Mouse (Mus musculus) spleen, adult 2 months (tissue): ENCODE measurements around the gene Tada2b. TPM values are rescaled to one million over a fixed set of nuclear protein-coding genes. Genes with fewer than 3 reads are reported as not detected.
A peak's percentile ranks its signal among the peaks of the same experiment; 100 is the strongest.

ENCODE experiments used
- DNase-seq, 2 experiments: peaks; one replicate each; pipeline versions ENCODE4 v3.0.0 to v3.0.0-alpha.2; 2012 to 2021; ENCODE audit warnings: low spot score in 2 of 2, low read depth in 1 of 2
- H3K27ac ChIP-seq: fragments of 200-500 bp; 2 replicates; pipeline ENCODE4 v1.5.1; 2012; ENCODE audit warnings: low read length, inconsistent platforms; ENCODE audit not compliant: insufficient read depth
- H3K27me3 ChIP-seq: fragments of 200-500 bp; 2 replicates; pipeline ENCODE4 v1.6.1; 2012; ENCODE audit warnings: mild to moderate bottlenecking, moderate library complexity, low read length, inconsistent platforms; ENCODE audit not compliant: control insufficient read depth, insufficient read depth
- H3K36me3 ChIP-seq: fragments of 200-500 bp; 2 replicates; pipeline ENCODE4 v1.6.1; 2012; ENCODE audit warnings: mild to moderate bottlenecking, low read length, inconsistent platforms; ENCODE audit not compliant: control insufficient read depth, insufficient read depth
- H3K4me1 ChIP-seq: fragments of 200-500 bp; 2 replicates; pipeline ENCODE4 v1.6.1; 2011; ENCODE audit warnings: inconsistent platforms; ENCODE audit not compliant: control insufficient read depth, insufficient read depth, insufficient read length
- H3K4me3 ChIP-seq: fragments of 200-500 bp; 2 replicates; pipeline ENCODE4 v1.5.1; 2011; ENCODE audit warnings: mild to moderate bottlenecking, inconsistent platforms; ENCODE audit not compliant: insufficient read depth, insufficient read length; ENCODE audit errors: extremely low read depth
- CTCF ChIP-seq: fragments of 200-500 bp; IDR thresholded peaks from 2 replicates; pipeline ENCODE4 v1.5.1; 2011; ENCODE audit warnings: mild to moderate bottlenecking, inconsistent platforms; ENCODE audit not compliant: insufficient read depth, insufficient read length, insufficient replicate concordance; ENCODE audit errors: extremely low read depth
- POLR2A ChIP-seq: fragments of 200-500 bp; IDR thresholded peaks from 2 replicates; pipeline ENCODE4 v1.6.1; 2011; ENCODE audit warnings: low read depth, low read length, inconsistent platforms
- WGBS: fragments of 180-500 bp; shearing (Covaris S2); methylation state at CpG from one replicate; pipeline ENCODE4 v1.1.7; 2018; 5-methylcytosine and 5-hydroxymethylcytosine counted together
- polyA plus RNA-seq: library from polyadenylated mRNA; depleted of rRNA; stranded (reverse); fragments of >200 nt; gene quantifications from 2 replicates; pipeline ENCODE4 v1.2.3, GENCODE M21; 2012

The Tada2b gene
- polyA plus RNA-seq, 1 experiment = 10.3 TPM

GRCm38 (mm10) chr5:36522782-36523181 lies 38.7 kb upstream of the Tada2b start:
- no peak overlapping the region for H3K27ac ChIP-seq
- peaks cover 28% of the 10 kb centered on the region for H3K36me3 ChIP-seq
- DNase-seq = no peak
- WGBS = 73% methylated on average over 2 of the region's 2 CpGs
- no peak for TF ChIP-seq CTCF
- no peak for TF ChIP-seq POLR2A
- H3K27me3 ChIP-seq = no peaks in the 10 kb centered on the region
- H3K4me3 ChIP-seq = no peak overlapping the region
- no peaks in the 10 kb centered on the region for H3K4me1 ChIP-seq

GRCm38 (mm10) chr5:36519751-36520150 lies 35.7 kb upstream of the Tada2b start:
- Histone ChIP-seq H3K4me3 (no peak overlapping the region), H3K36me3 (peaks cover 40% of the 10 kb centered on the region), H3K4me1 (no peaks in the 10 kb centered on the region), H3K27ac (no peak overlapping the region), H3K27me3 (no peaks in the 10 kb centered on the region)
- 87% methylated on average over 3 of the region's 3 CpGs for WGBS
- TF ChIP-seq CTCF (no peak), POLR2A (no peak)
- DNase-seq = no peak

DNA sequence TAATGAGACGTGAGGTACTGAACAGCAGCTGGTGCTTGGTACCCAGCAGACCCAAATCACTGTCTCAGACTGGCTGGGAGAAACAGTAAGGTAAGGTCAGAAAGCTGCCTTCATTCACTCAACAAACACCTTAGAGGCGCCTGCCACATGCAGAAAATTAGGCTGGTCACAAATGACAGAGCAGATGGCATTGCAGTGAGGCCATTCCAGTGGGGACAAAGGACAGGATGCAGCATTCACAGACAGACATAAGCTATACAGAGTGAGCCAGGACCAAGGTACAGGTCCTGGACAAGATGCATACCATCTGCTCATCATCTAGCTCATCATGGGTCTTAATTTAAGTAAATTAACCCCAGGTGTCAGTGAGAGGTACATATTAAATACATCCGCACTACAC lies 33.5 kb upstream of the Tada2b start:
- Histone ChIP-seq H3K4me3 (no peak overlapping the region), H3K4me1 (no peaks in the 10 kb centered on the region), H3K27me3 (no peaks in the 10 kb centered on the region), H3K36me3 (peaks cover 49% of the 10 kb centered on the region), H3K27ac (no peak overlapping the region)
- WGBS = 91% methylated on average over 3 of the region's 3 CpGs
- TF ChIP-seq POLR2A = no peak
- no peak for TF ChIP-seq CTCF
- DNase-seq = no peak

- TF ChIP-seq CTCF (no peak), POLR2A (no peak)
- Histone ChIP-seq H3K27me3 (no peaks in the 10 kb centered on the region), H3K4me3 (no peak overlapping the region), H3K27ac (peak overlapping the region; percentile 28; the same call in 1 of the 2 replicates), H3K4me1 (no peaks in the 10 kb centered on the region), H3K36me3 (peaks cover 57% of the 10 kb centered on the region)
- 85% methylated on average over 5 of the region's 5 CpGs for WGBS
- DNase-seq = no peak
Measured at GRCm38 (mm10) chr5:36515558-36515957, 31.5 kb upstream of the Tada2b start.

DNA sequence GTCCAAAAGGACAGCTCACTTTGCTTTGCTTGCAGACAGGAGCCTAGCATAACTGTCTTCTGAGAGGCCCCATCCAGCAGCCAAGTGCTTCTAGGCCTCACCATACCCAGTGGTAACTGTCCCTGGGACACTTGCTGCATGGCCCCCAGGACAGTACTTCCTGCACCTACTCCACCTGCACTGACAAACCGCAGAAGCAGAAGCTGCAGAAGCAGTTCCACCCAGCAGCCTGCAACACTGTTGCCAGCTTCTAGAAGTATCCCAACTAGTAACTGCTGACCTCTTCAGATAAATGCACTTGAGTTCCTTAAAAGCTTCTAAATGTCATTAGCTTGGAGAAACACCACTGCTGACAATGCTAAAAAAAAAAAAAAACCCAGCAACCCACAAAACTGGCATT lies 31.0 kb upstream of the Tada2b start:
- TF ChIP-seq CTCF (no peak), POLR2A (no peak)
- DNase-seq = no peak
- H3K36me3 ChIP-seq = peaks cover 58% of the 10 kb centered on the region
- no peak overlapping the region for H3K27ac ChIP-seq
- no peaks in the 10 kb centered on the region for H3K4me1 ChIP-seq
- H3K27me3 ChIP-seq = no peaks in the 10 kb centered on the region
- no peak overlapping the region for H3K4me3 ChIP-seq
- WGBS = 67% methylated on average over 1 of the region's 1 CpGs

- WGBS = 92% methylated on average over 2 of the region's 2 CpGs
- Histone ChIP-seq H3K4me1 (no peaks in the 10 kb centered on the region), H3K36me3 (peaks cover 55% of the 10 kb centered on the region), H3K27ac (no peak overlapping the region), H3K4me3 (no peak overlapping the region), H3K27me3 (no peaks in the 10 kb centered on the region)
- no peak for DNase-seq
- TF ChIP-seq POLR2A = no peak
- no peak for TF ChIP-seq CTCF
Measured at GRCm38 (mm10) chr5:36510956-36511355, 26.9 kb upstream of the Tada2b start.

DNA sequence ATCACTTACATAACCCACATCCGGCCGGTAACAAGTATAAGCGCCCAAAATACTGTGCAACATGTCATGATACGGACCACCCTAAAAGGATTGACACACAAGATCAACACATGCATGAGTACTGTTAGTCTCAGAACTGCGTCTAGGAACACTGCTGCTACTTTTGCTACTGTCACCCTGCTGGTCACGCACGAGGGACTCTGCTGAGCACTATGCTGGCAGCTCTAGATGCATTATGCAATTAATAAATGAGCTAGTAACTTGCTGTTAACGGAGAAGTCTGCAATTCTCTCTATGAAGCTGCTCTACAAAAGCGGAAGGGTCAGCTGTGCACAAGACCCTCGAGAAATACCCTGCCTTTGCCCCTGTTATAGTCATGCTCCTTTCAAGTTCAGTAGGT lies 24.3 kb upstream of the Tada2b start:
- DNase-seq = no peak
- Histone ChIP-seq H3K36me3 (peaks cover 58% of the 10 kb centered on the region), H3K4me1 (no peaks in the 10 kb centered on the region), H3K27ac (no peak overlapping the region), H3K4me3 (no peak overlapping the region), H3K27me3 (no peaks in the 10 kb centered on the region)
- TF ChIP-seq POLR2A (no peak), CTCF (no peak)
- WGBS = 94% methylated on average over 10 of the region's 10 CpGs

DNA sequence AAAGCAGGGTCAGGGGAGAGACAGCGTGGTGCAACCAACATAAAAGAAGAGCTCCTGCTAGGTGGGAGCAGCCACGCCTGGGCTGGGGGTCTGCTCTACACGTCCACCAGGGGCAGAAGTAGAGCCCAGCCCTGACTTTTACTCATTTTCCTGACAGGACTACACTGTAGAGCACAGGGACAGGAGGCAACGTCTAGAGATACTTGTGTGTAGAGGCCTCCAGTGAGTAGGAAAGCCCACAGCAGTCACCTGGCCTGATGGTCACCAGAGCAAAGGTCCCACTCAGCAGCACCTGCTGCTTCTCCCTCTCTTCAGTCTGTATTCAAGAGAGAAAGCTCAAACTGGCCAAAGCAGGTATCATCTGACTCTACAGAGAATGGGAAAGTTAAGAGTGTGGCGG lies 21.6 kb upstream of the Tada2b start:
- Histone ChIP-seq H3K4me1 (no peaks in the 10 kb centered on the region), H3K27me3 (no peaks in the 10 kb centered on the region), H3K27ac (no peak overlapping the region), H3K4me3 (no peak overlapping the region), H3K36me3 (peaks cover 47% of the 10 kb centered on the region)
- no peak for DNase-seq
- TF ChIP-seq CTCF = no peak
- TF ChIP-seq POLR2A = no peak
- WGBS = 82% methylated on average over 5 of the region's 5 CpGs
